Comparison of ENCODE assay signal across 9 mouse cellular contexts in the genomic region with DNA sequence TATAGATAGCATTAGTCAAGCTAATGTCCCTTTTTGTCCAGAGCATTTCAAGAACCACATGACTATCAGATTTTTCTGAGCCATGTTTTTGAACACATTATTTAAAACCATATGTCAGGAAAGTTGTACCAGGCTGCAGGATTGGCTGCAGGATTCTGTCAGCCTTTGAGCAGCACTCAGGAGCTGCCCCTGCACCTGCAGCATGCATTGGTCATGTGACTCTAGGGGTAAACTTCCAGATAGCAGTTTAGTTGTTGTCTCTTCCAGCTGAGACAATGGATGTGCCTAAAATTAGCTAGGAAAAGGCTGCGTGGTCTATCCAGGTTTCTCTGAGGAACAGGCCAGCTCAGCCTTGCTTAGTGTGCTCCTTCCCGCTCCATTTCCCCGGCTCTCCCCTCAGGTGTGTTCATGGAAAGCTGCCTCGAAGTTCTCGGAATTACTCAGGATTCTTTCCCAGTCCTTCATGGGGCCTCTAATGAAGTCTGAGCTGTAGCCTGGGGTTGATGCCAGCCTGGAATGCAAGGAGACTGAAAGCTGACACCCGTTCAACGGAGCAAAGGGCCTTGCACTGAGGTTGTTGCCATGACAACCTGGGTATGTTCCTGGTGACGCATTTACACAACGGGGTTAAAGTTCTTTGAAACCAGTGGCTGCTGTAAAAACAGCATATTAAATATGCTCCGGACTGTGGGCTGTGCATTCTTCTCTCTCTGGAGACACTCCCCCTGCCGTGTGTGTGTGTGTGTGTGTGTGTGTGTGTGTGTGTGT.
DNase-seq lines count a peak whose midpoint lies in the region; ATAC-seq and TF ChIP-seq lines count a peak whose summit lies in the region.
"Had no signal": no experiment of that assay in that cellular context is flagged by ENCODE, and none has a peak within 500 bp of the region (broad histone marks: within the 10 kb centered on the region; RNA-seq: fewer than 3 reads in every experiment).

No protein-coding gene starts in this region.

- TF ChIP-seq EP300 in heart, adult 2 months (IDR thresholded peaks at IDR 0.05; ENCODE audit: insufficient read depth, low read depth, low read length) = no peak

- TF ChIP-seq CTCF in layer of hippocampus, adult 2 months (conservative IDR thresholded peaks at IDR 0.05) = no peak
- no peak for TF ChIP-seq CTCF in heart, adult 2 months (IDR thresholded peaks at IDR 0.05)

- H3K4me1 ChIP-seq in heart, adult 2 months (ENCODE audit: control insufficient read depth, insufficient read depth, low read length) = peaks cover 3% of the 10 kb centered on the region
- H3K4me1 ChIP-seq in liver, embryonic 11.5 days (replicated peaks; ENCODE audit: control insufficient read depth, insufficient read depth, low read length) = no peaks in the 10 kb centered on the region
- peaks cover 15% of the 10 kb centered on the region for H3K4me1 ChIP-seq in neural tube, embryonic 13.5 days (replicated peaks)

- no peak for TF ChIP-seq POLR2A in heart, adult 2 months (IDR thresholded peaks at IDR 0.05; ENCODE audit: insufficient read depth, low read depth, low read length)

- H3K36me3 ChIP-seq in heart, adult 2 months (ENCODE audit: control insufficient read depth, insufficient read depth, low read length) = no peaks in the 10 kb centered on the region
- H3K36me3 ChIP-seq in liver, embryonic 11.5 days (ENCODE audit: control insufficient read depth, insufficient read depth, low read length) = no peaks in the 10 kb centered on the region
- H3K36me3 ChIP-seq in neural tube, embryonic 13.5 days = no peaks in the 10 kb centered on the region

- H3K27me3 ChIP-seq in heart, adult 2 months (ENCODE audit: control insufficient read depth, insufficient read depth, low read length) = no peaks in the 10 kb centered on the region
- no peaks in the 10 kb centered on the region for H3K27me3 ChIP-seq in liver, embryonic 11.5 days (replicated peaks; ENCODE audit: control insufficient read depth, insufficient read depth, low read length)
- no peaks in the 10 kb centered on the region for H3K27me3 ChIP-seq in neural tube, embryonic 13.5 days

- H3K9me3 ChIP-seq in liver, embryonic 11.5 days (ENCODE audit: control insufficient read depth, low read length) = no peaks in the 10 kb centered on the region
- no peaks in the 10 kb centered on the region for H3K9me3 ChIP-seq in neural tube, embryonic 13.5 days

- 0 out of 2 replicates have a peak overlapping the region, but pooled peaks have one; percentile 18 for H3K4me2 ChIP-seq in liver, embryonic 11.5 days
- H3K4me2 ChIP-seq in neural tube, embryonic 13.5 days = peak overlapping the region; percentile 11

- no peaks in the 10 kb centered on the region for H3K79me2 ChIP-seq in heart, adult 2 months (replicated peaks; ENCODE audit: control insufficient read depth, insufficient read depth, low read length)

- peak; percentile 13 for DNase-seq in layer of hippocampus, adult 2 months (ENCODE audit: low spot score in 2 of 2)
- DNase-seq in layer of hippocampus, adult 9-10 months (ENCODE audit: low spot score) = no peak
- peak; percentile 90 for DNase-seq in embryo, embryonic 11.5 days (ENCODE audit: low read depth, low spot score)
- peak; percentile 27 to 57 for DNase-seq in heart, adult 2 months
- peak; percentile 97 for DNase-seq in kidney, adult 11 months
- no peak for DNase-seq in liver, embryonic 11.5 days (ENCODE audit: low spot score)
- no peak for DNase-seq in thymus, postnatal 4 days

- peak; percentile 68 for ATAC-seq in liver, embryonic 11.5 days (replicated peaks; ENCODE audit: low FRiP score)
- peak; percentile 84 for ATAC-seq in neural tube, embryonic 13.5 days (ENCODE audit: low read depth)

- intact Hi-C loops in heart, adult 2 months (cut with DNase I) = no loop called here

- H3K9ac ChIP-seq in heart, adult 2 months (ENCODE audit: low read depth, low read length) = no peak overlapping the region
- H3K9ac ChIP-seq in liver, embryonic 11.5 days (ENCODE audit: low read depth, low read length) = no peak overlapping the region
- H3K9ac ChIP-seq in neural tube, embryonic 13.5 days = 0 out of 2 replicates have a peak overlapping the region, but pooled peaks have one; percentile 1

- no peak overlapping the region for H3K4me3 ChIP-seq in layer of hippocampus, adult 2 months
- H3K4me3 ChIP-seq in heart, adult 2 months = no peak overlapping the region
- H3K4me3 ChIP-seq in liver, embryonic 11.5 days (ENCODE audit: low read depth, low read length) = no peak overlapping the region
- H3K4me3 ChIP-seq in neural tube, embryonic 13.5 days = no peak overlapping the region
- H3K4me3 ChIP-seq: left cerebral cortex, adult 2 months had no signal

- WGBS in heart, adult 2 months = 14% methylated on average over 11 of the region's 11 CpGs
- whole genome bisulfite sequencing in liver, embryonic 11.5 days = 21% methylated on average over 11 of the region's 11 CpGs
- WGBS in neural tube, embryonic 13.5 days = 2% methylated on average over 11 of the region's 11 CpGs

- H3K27ac ChIP-seq in layer of hippocampus, adult 2 months = no peak overlapping the region
- no peak overlapping the region for H3K27ac ChIP-seq in heart, adult 2 months
- H3K27ac ChIP-seq in liver, embryonic 11.5 days (ENCODE audit: low read depth, low read length) = peak overlapping the region; percentile 71
- H3K27ac ChIP-seq in neural tube, embryonic 13.5 days (replicated peaks) = peak overlapping the region; percentile 35
- H3K27ac ChIP-seq: left cerebral cortex, adult 2 months had no signal

Comparison
In these comparisons a context has a peak if more than half of its experiments do, and no peak if none do; other contexts are left out.
1. DNase-seq: peak in layer of hippocampus, adult 2 months (2 of 2), embryo, embryonic 11.5 days (single experiment), heart, adult 2 months (2 of 2) and kidney, adult 11 months (single experiment); none in layer of hippocampus, adult 9-10 months (single experiment), liver, embryonic 11.5 days (single experiment) and thymus, postnatal 4 days (single experiment).
2. H3K27ac ChIP-seq: peak in liver, embryonic 11.5 days (single experiment) and neural tube, embryonic 13.5 days (single experiment); none in layer of hippocampus, adult 2 months (single experiment) and heart, adult 2 months (single experiment).